Mouse (Mus musculus) kidney, embryonic 14.5 days (tissue): ENCODE results near the gene Popdc3. TPM values are rescaled to one million over a fixed set of nuclear protein-coding genes. Genes with fewer than 3 reads are reported as not detected.

Source experiments
- ATAC-seq: fragments of 200-750 bp; cut with Nextera tagmentation; 2 replicates; pipeline ENCODE4 v1.8.0; 2017; ENCODE audit warnings: moderate number of reproducible peaks, mild to moderate bottlenecking, moderate TSS enrichment, moderate library complexity; ENCODE audit not compliant: low FRiP score, low TSS enrichment
- H3K27ac ChIP-seq: fragments of 300-500 bp; sonication (generic); 2 replicates; pipeline ENCODE4 v1.5.1; 2014; ENCODE audit warnings: low read depth, mild to moderate bottlenecking, low read length, moderate library complexity, mixed read lengths
- H3K27me3 ChIP-seq: fragments of 300-500 bp; sonication (generic); 2 replicates; pipeline ENCODE4 v1.6.1; 2014; ENCODE audit warnings: mild to moderate bottlenecking, low read length; ENCODE audit not compliant: control insufficient read depth, insufficient read depth
- H3K36me3 ChIP-seq: fragments of 300-500 bp; sonication (generic); 2 replicates; pipeline ENCODE4 v1.6.1; 2014; ENCODE audit warnings: low read length, mixed read lengths; ENCODE audit not compliant: control insufficient read depth, insufficient read depth
- H3K4me1 ChIP-seq: fragments of 300-500 bp; sonication (generic); 2 replicates; pipeline ENCODE4 v1.6.1; 2014; ENCODE audit warnings: low read length, mixed read lengths; ENCODE audit not compliant: control insufficient read depth, insufficient read depth
- H3K4me2 ChIP-seq: fragments of 300-500 bp; sonication (generic); replicated peaks from 2 replicates; pipeline ENCODE4 v1.6.1; 2014; ENCODE audit warnings: low read depth, mild to moderate bottlenecking, low read length
- H3K4me3 ChIP-seq: fragments of 300-500 bp; sonication (generic); 2 replicates; pipeline ENCODE4 v1.5.1; 2014; ENCODE audit warnings: mild to moderate bottlenecking, low read length
- H3K9ac ChIP-seq: fragments of 300-500 bp; sonication (generic); 2 replicates; pipeline ENCODE4 v1.6.1; 2014; ENCODE audit warnings: low read depth, mild to moderate bottlenecking, low read length, moderate library complexity
- H3K9me3 ChIP-seq: fragments of 300-500 bp; sonication (generic); 2 replicates; pipeline ENCODE4 v1.6.1; 2016; ENCODE audit warnings: low read length; ENCODE audit not compliant: control insufficient read depth
- WGBS: fragments of 180-500 bp; shearing (Covaris S2); extraction: QIAGEN DNeasy Blood & Tissue Kit; methylation state at CpG from one replicate; pipeline ENCODE4 v1.1.7; 2014; 5-methylcytosine and 5-hydroxymethylcytosine counted together
- polyA plus RNA-seq: library from polyadenylated mRNA; unstranded; fragments of >200 nt; fragmentation: Nextera tagmentation; extraction: Ambion mirVana; gene quantifications from 2 replicates; pipeline ENCODE4 v1.2.1, GENCODE M21; 2014

Gene Popdc3
- polyA plus RNA-seq, 1 experiment from 2014 or later: 0.22 TPM

DNA sequence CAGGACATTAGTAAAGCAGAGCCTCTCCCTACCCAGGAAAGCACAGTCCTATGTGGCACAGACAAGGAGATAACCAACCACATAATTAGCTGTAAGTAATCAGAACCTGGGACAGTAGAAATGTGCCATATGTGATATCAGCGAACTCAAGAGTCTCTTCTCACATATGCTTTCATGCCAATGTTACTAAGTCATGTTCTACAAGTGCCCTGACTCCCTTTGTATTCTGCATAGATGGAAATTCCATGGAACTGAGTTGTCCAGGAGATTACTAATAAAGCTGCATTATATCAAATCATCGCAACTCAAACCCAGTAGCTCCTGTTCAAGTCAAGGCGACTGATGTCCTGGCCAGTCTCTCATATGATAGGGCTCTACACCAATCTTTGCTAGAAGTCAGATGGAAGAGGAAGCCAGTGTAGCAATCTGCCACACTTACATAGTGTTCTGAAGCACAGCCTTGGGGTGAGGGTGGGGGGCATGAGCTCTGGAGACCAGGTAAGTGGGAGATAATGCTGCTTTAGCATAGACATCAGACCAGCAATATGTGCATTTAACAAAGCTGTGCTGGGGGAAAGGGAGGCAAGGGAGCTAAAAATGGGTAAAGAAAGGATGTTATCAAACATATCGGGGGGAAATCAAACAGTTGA is 2.9 kb downstream of the Popdc3 start:
- no peaks in the 10 kb centered on the region for H3K4me1 ChIP-seq
- 94% methylated on average over 4 of the region's 4 CpGs for WGBS
- no peak for ATAC-seq

DNA sequence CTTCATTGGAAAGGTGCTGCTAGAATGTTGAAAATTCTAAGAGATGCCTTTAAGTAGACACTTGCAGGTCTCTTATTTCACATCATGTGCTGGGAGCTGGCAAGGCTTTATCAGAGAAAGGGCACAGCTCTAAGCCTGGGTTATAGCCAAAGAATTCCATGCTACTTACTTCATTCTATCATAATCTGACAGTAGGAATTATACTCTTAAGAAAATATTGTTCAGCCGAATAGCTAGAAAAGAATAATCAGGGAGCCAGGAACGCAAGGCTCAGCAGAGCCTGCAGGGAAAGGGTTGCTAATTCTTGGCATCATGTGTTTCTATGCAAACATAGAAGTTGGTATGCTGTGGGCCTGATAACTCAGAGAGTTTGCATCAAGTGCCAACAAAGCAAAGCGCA is 3.4 kb downstream of the Popdc3 start:
- Histone ChIP-seq H3K4me2 (no peak overlapping the region), H3K36me3 (no peaks in the 10 kb centered on the region), H3K27ac (no peak overlapping the region), H3K9me3 (no peaks in the 10 kb centered on the region), H3K4me3 (no peak overlapping the region), H3K27me3 (no peaks in the 10 kb centered on the region), H3K4me1 (no peaks in the 10 kb centered on the region), H3K9ac (no peak overlapping the region)
- no peak for ATAC-seq
- 94% methylated on average over 3 of the region's 3 CpGs for WGBS

More for the DNA sequence above, 2.9 kb downstream of the Popdc3 start:
- Histone ChIP-seq H3K27ac (no peak overlapping the region), H3K4me2 (no peak overlapping the region), H3K36me3 (no peaks in the 10 kb centered on the region), H3K9me3 (no peaks in the 10 kb centered on the region), H3K4me3 (no peak overlapping the region), H3K27me3 (no peaks in the 10 kb centered on the region), H3K9ac (no peak overlapping the region)

DNA sequence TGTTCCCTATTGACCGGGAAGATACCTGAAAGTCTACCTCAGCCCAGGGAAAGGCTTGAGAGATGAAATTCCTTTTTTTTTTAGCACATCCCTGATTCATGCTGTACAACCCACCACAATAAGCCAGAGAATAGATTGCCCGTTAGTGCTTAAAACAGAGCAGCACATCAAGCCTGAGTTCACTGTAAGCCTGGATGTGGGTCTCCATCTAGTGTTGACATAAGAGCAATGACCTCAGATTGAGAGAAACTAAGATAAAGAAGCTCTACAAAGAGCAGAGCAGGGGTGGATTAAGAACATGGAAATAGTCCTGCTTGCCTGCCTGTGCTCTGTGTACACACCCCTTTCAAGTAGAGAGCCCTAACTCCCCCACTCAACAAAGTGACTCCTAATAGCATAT is 7.6 kb downstream of the Popdc3 start:
- no peak overlapping the region for H3K9ac ChIP-seq
- no peaks in the 10 kb centered on the region for H3K36me3 ChIP-seq
- no peak for ATAC-seq
- H3K4me1 ChIP-seq: no peaks in the 10 kb centered on the region
- no peak overlapping the region for H3K27ac ChIP-seq
- WGBS: 91% methylated on average over 2 of the region's 2 CpGs
- H3K27me3 ChIP-seq: no peaks in the 10 kb centered on the region
- no peak overlapping the region for H3K4me2 ChIP-seq
- H3K9me3 ChIP-seq: no peaks in the 10 kb centered on the region
- H3K4me3 ChIP-seq: no peak overlapping the region

GRCm38 (mm10) chr10:45193330-45194310 is 15.7 kb downstream of the Popdc3 start:
- Histone ChIP-seq H3K9ac (no peak overlapping the region), H3K27me3 (no peaks in the 10 kb centered on the region), H3K4me1 (peaks cover 6% of the 10 kb centered on the region; the same call in 1 of the 2 replicates), H3K4me3 (no peak overlapping the region), H3K27ac (peak overlapping the region; percentile 53; the same call in 1 of the 2 replicates), H3K4me2 (no peak overlapping the region), H3K9me3 (no peaks in the 10 kb centered on the region), H3K36me3 (no peaks in the 10 kb centered on the region)
- peak; percentile 91 for ATAC-seq
- 28% methylated on average over 14 of the region's 14 CpGs for WGBS

- Histone ChIP-seq H3K4me2 (no peak overlapping the region), H3K9ac (no peak overlapping the region), H3K4me1 (peaks cover 6% of the 10 kb centered on the region; the same call in 1 of the 2 replicates), H3K9me3 (no peaks in the 10 kb centered on the region), H3K27me3 (no peaks in the 10 kb centered on the region), H3K36me3 (no peaks in the 10 kb centered on the region), H3K27ac (no peak overlapping the region), H3K4me3 (no peak overlapping the region)
- ATAC-seq: no peak
- WGBS: 73% methylated on average over 5 of the region's 5 CpGs
These were observed 16.6 kb downstream of the Popdc3 start for GRCm38 (mm10) chr10:45194531-45194930.

- no peak overlapping the region for H3K4me2 ChIP-seq
- WGBS: 63% methylated on average over 1 of the region's 1 CpGs
- no peak for ATAC-seq
These were observed 26.7 kb downstream of the Popdc3 start for GRCm38 (mm10) chr10:45204582-45204981.

DNA sequence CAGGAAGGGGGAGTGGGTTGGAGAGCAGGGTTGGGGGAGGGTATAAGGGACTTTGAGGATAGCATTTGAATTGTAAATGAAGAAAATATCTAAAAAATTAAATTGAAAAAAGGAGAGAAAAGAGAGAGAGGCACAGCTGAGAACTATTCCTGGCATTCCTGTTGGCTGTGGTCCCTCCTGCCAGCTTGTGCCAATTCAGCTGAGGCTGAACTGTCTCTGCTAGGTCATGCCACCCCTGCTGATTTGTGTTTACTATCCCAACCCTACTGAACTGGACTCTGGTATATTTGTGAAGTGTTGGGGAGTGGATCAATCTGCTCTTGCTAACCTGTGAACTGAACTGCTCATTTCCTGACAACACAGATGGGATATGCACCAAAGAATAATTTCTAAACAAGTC is 32.3 kb downstream of the Popdc3 start:
- Histone ChIP-seq H3K4me2 (no peak overlapping the region), H3K9ac (no peak overlapping the region), H3K4me3 (no peak overlapping the region), H3K36me3 (no peaks in the 10 kb centered on the region), H3K9me3 (no peaks in the 10 kb centered on the region), H3K27me3 (no peaks in the 10 kb centered on the region), H3K4me1 (no peaks in the 10 kb centered on the region), H3K27ac (no peak overlapping the region)
- no peak for ATAC-seq

More at GRCm38 (mm10) chr10:45204582-45204981, 26.7 kb downstream of the Popdc3 start:
- Histone ChIP-seq H3K9me3 (no peaks in the 10 kb centered on the region), H3K27me3 (no peaks in the 10 kb centered on the region), H3K9ac (no peak overlapping the region), H3K4me3 (no peak overlapping the region), H3K27ac (no peak overlapping the region), H3K4me1 (no peaks in the 10 kb centered on the region), H3K36me3 (no peaks in the 10 kb centered on the region)

GRCm38 (mm10) chr10:45216676-45217075 is 38.8 kb downstream of the Popdc3 start:
- no peaks in the 10 kb centered on the region for H3K4me1 ChIP-seq
- H3K27me3 ChIP-seq: no peaks in the 10 kb centered on the region
- no peak for ATAC-seq
- H3K9me3 ChIP-seq: no peaks in the 10 kb centered on the region
- H3K9ac ChIP-seq: no peak overlapping the region
- no peak overlapping the region for H3K27ac ChIP-seq
- H3K36me3 ChIP-seq: no peaks in the 10 kb centered on the region
- WGBS: 78% methylated on average over 7 of the region's 7 CpGs
- no peak overlapping the region for H3K4me2 ChIP-seq
- H3K4me3 ChIP-seq: no peak overlapping the region

DNA sequence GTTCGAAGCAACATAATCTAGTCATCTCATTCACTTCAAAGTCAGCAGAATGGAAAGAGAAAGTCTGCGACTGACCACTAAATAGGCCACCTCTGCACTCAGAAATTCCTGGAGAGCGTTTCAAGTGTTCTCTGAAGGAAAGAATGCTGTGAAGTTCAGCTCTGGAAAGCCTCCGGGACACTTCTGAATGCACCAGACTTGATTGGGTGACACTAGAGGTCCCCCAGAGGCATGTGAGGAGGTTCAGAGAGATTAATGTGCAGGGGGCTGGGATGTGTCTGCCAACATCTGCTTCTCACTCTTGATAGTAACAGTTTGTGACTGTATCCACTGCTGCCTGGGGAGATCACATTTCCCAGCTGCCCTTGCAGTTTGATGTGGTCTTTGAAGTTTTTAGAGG is 52.1 kb downstream of the Popdc3 start:
- no peak overlapping the region for H3K27ac ChIP-seq
- ATAC-seq: peak; percentile 91
- 4% methylated on average over 4 of the region's 4 CpGs for WGBS
- no peaks in the 10 kb centered on the region for H3K4me1 ChIP-seq
- H3K4me2 ChIP-seq: no peak overlapping the region
- H3K27me3 ChIP-seq: no peaks in the 10 kb centered on the region
- no peak overlapping the region for H3K4me3 ChIP-seq
- no peaks in the 10 kb centered on the region for H3K36me3 ChIP-seq
- no peaks in the 10 kb centered on the region for H3K9me3 ChIP-seq
- no peak overlapping the region for H3K9ac ChIP-seq
